Mouse (Mus musculus): ENCODE measurements around the gene Mapk1ip1l. TPM values are rescaled to one million over a fixed set of nuclear protein-coding genes. Genes with fewer than 3 reads are reported as not detected.
A peak's percentile ranks its signal among the peaks of the same experiment; 100 is the strongest.

Mapk1ip1l gene
- total and polyA plus RNA-seq, 3 experiments: 58.6 to 189 (median 139) TPM

GRCm38 (mm10) chr14:47367461-47367860 is 69.4 kb downstream of the Mapk1ip1l start, which contains the start of gene Lgals3:
TSS of gene Lgals3 (plus strand) at chr14:47367751.
- H3K4me3 ChIP-seq (ENCODE audit: low read depth, low read length): peak within 1 kb of the TSS; percentile 25; the same call in 1 of the 2 replicates
- H3K36me3 ChIP-seq (replicated peaks): no peaks in the 10 kb centered on the region
- peak; percentile 74 for ATAC-seq (ENCODE audit: extremely low read depth, insufficient number of reproducible peaks, low FRiP score, poor library complexity, severe bottlenecking)
- H3K4me1 ChIP-seq (ENCODE audit: insufficient read depth, low read depth, low read length): peaks cover 56% of the 10 kb centered on the region
- H3K27me3 ChIP-seq (ENCODE audit: insufficient read depth, low read length): peaks cover 17% of the 10 kb centered on the region; the same call in 1 of the 2 replicates
- H3K9me3 ChIP-seq (replicated peaks): no peaks in the 10 kb centered on the region
- no peak for TF ChIP-seq GATA1 (IDR thresholded peaks at IDR 0.05; ENCODE audit: borderline replicate concordance, low read length)
- TF ChIP-seq TAL1 (conservative IDR thresholded peaks at IDR 0.05; ENCODE audit: low read depth, low read length): no peak
- no peak for TF ChIP-seq GATA2 (IDR thresholded peaks at IDR 0.05; ENCODE audit: borderline replicate concordance, low read depth, low read length)
- no peak for TF ChIP-seq CTCF (IDR thresholded peaks at IDR 0.05; ENCODE audit: low read depth, low read length)
- TF ChIP-seq POLR2AphosphoS5 (IDR thresholded peaks at IDR 0.05; ENCODE audit: insufficient replicate concordance, low read depth, low read length): no peak
- peak; percentile 50 for DNase-seq (ENCODE audit: low spot score)

GRCm38 (mm10) chr14:47369741-47370140 is 71.7 kb downstream of the Mapk1ip1l start:
- no peak for TF ChIP-seq TAL1 (conservative IDR thresholded peaks at IDR 0.05; ENCODE audit: low read depth, low read length)
- no peak for TF ChIP-seq GATA2 (IDR thresholded peaks at IDR 0.05; ENCODE audit: borderline replicate concordance, low read depth, low read length)
- no peak for TF ChIP-seq CTCF (IDR thresholded peaks at IDR 0.05; ENCODE audit: low read depth, low read length)
- Histone ChIP-seq H3K4me3 (ENCODE audit: low read depth, low read length) (no peak overlapping the region), H3K36me3 (replicated peaks) (no peaks in the 10 kb centered on the region), H3K9me3 (replicated peaks) (no peaks in the 10 kb centered on the region), H3K27me3 (ENCODE audit: insufficient read depth, low read length) (peaks cover 33% of the 10 kb centered on the region), H3K4me1 (ENCODE audit: insufficient read depth, low read depth, low read length) (peaks cover 67% of the 10 kb centered on the region)
- ATAC-seq (ENCODE audit: extremely low read depth, insufficient number of reproducible peaks, low FRiP score, poor library complexity, severe bottlenecking): no peak
- DNase-seq (ENCODE audit: low spot score): no peak

GRCm38 (mm10) chr14:47370790-47371189 is 72.7 kb downstream of the Mapk1ip1l start:
- H3K36me3 ChIP-seq (replicated peaks): no peaks in the 10 kb centered on the region
- no peak overlapping the region for H3K4me3 ChIP-seq (ENCODE audit: low read depth, low read length)
- H3K4me1 ChIP-seq (ENCODE audit: insufficient read depth, low read depth, low read length): peaks cover 57% of the 10 kb centered on the region
- H3K27me3 ChIP-seq (ENCODE audit: insufficient read depth, low read length): peaks cover 33% of the 10 kb centered on the region
- TF ChIP-seq CTCF (IDR thresholded peaks at IDR 0.05; ENCODE audit: low read depth, low read length) (no peak), GATA2 (IDR thresholded peaks at IDR 0.05; ENCODE audit: borderline replicate concordance, low read depth, low read length) (no peak), TAL1 (conservative IDR thresholded peaks at IDR 0.05; ENCODE audit: low read depth, low read length) (no peak), POLR2AphosphoS5 (IDR thresholded peaks at IDR 0.05; ENCODE audit: insufficient replicate concordance, low read depth, low read length) (no peak), GATA1 (IDR thresholded peaks at IDR 0.05; ENCODE audit: borderline replicate concordance, low read length) (no peak)
- no peak for ATAC-seq (ENCODE audit: extremely low read depth, insufficient number of reproducible peaks, low FRiP score, poor library complexity, severe bottlenecking)
- no peaks in the 10 kb centered on the region for H3K9me3 ChIP-seq (replicated peaks)
- DNase-seq (ENCODE audit: low spot score): no peak

GRCm38 (mm10) chr14:47371689-47372088 is 73.6 kb downstream of the Mapk1ip1l start:
- Histone ChIP-seq H3K27me3 (ENCODE audit: insufficient read depth, low read length) (peaks cover 35% of the 10 kb centered on the region), H3K9me3 (replicated peaks) (no peaks in the 10 kb centered on the region), H3K36me3 (replicated peaks) (no peaks in the 10 kb centered on the region), H3K4me1 (ENCODE audit: insufficient read depth, low read depth, low read length) (peaks cover 50% of the 10 kb centered on the region), H3K4me3 (ENCODE audit: low read depth, low read length) (no peak overlapping the region)
- no peak for DNase-seq (ENCODE audit: low spot score)
- TF ChIP-seq POLR2AphosphoS5 (IDR thresholded peaks at IDR 0.05; ENCODE audit: insufficient replicate concordance, low read depth, low read length) (no peak), CTCF (IDR thresholded peaks at IDR 0.05; ENCODE audit: low read depth, low read length) (no peak), GATA1 (IDR thresholded peaks at IDR 0.05; ENCODE audit: borderline replicate concordance, low read length) (no peak), TAL1 (conservative IDR thresholded peaks at IDR 0.05; ENCODE audit: low read depth, low read length) (no peak), GATA2 (IDR thresholded peaks at IDR 0.05; ENCODE audit: borderline replicate concordance, low read depth, low read length) (no peak)
- no peak for ATAC-seq (ENCODE audit: extremely low read depth, insufficient number of reproducible peaks, low FRiP score, poor library complexity, severe bottlenecking)

Other genes starting within 250 kb of the Mapk1ip1l start
- gene Gch1, start 108.9 kb upstream of the Mapk1ip1l start, total RNA-seq (2014; fragmentation: Nextera tagmentation): 1.6 and 17.3 TPM in 2 replicates
- gene Gch1, start 108.9 kb upstream of the Mapk1ip1l start, total RNA-seq (2017): 0.87 and 1.3 TPM in 2 replicates
- gene Gch1, start 108.9 kb upstream of the Mapk1ip1l start, polyA plus RNA-seq (2012): 0.27 and 0.43 TPM in 2 replicates
- gene Wdhd1, start 21.4 kb upstream of the Mapk1ip1l start, total RNA-seq (2014; fragmentation: Nextera tagmentation): 92.5 and 119 TPM in 2 replicates
- gene Wdhd1, start 21.4 kb upstream of the Mapk1ip1l start, total RNA-seq (2017): 109 and 142 TPM in 2 replicates
- 6.6 and 11.2 TPM in 2 replicates for gene Wdhd1, start 21.4 kb upstream of the Mapk1ip1l start, polyA plus RNA-seq (2012)
- gene Socs4, start 21.3 kb upstream of the Mapk1ip1l start, total RNA-seq (2014; fragmentation: Nextera tagmentation): 36.6 and 41.9 TPM in 2 replicates
- gene Socs4, start 21.3 kb upstream of the Mapk1ip1l start, total RNA-seq (2017): 28.9 and 38.9 TPM in 2 replicates
- 3.3 and 3.5 TPM in 2 replicates for gene Socs4, start 21.3 kb upstream of the Mapk1ip1l start, polyA plus RNA-seq (2012)
- gene Lgals3, start 69.5 kb downstream of the Mapk1ip1l start, total RNA-seq (2014; fragmentation: Nextera tagmentation): 1.4 TPM in 1 of 2 replicates, not detected in the other
- 1.7 and 3.0 TPM in 2 replicates for gene Lgals3, start 69.5 kb downstream of the Mapk1ip1l start, total RNA-seq (2017)
- 2.5 and 3.9 TPM in 2 replicates for gene Lgals3, start 69.5 kb downstream of the Mapk1ip1l start, polyA plus RNA-seq (2012)
- gene Dlgap5, start 120.1 kb downstream of the Mapk1ip1l start, total RNA-seq (2014; fragmentation: Nextera tagmentation): 96.1 and 109 TPM in 2 replicates
- 113 and 119 TPM in 2 replicates for gene Dlgap5, start 120.1 kb downstream of the Mapk1ip1l start, total RNA-seq (2017)
- 5.2 and 21.6 TPM in 2 replicates for gene Dlgap5, start 120.1 kb downstream of the Mapk1ip1l start, polyA plus RNA-seq (2012)
- gene Fbxo34, start 152.2 kb downstream of the Mapk1ip1l start, total RNA-seq (2014; fragmentation: Nextera tagmentation): 20.6 and 24.2 TPM in 2 replicates
- gene Fbxo34, start 152.2 kb downstream of the Mapk1ip1l start, total RNA-seq (2017): 27.5 and 27.6 TPM in 2 replicates
- 17.9 and 20.7 TPM in 2 replicates for gene Fbxo34, start 152.2 kb downstream of the Mapk1ip1l start, polyA plus RNA-seq (2012)